Mouse (Mus musculus) thymus, adult 18-20 months (tissue): ENCODE data around the gene Ptprq.

ENCODE experiments used
- DNase-seq, 2 experiments: peaks; one replicate each; pipeline ENCODE4 v3.0.0; 2022; ENCODE audit warnings: mixed read lengths in 2 of 2

Ptprq gene

GRCm38 (mm10) chr10:107485870-107486269 is 234.0 kb downstream of the Ptprq start, which contains the start of gene Myf5:
TSS of gene Myf5 (minus strand) at chr10:107486134.
- DNase-seq = no peak

- DNase-seq = no peak
Measured at GRCm38 (mm10) chr10:107484050-107484449, 235.8 kb downstream of the Ptprq start.

- no peak for DNase-seq
Measured at GRCm38 (mm10) chr10:107473497-107473896, 246.4 kb downstream of the Ptprq start.

GRCm38 (mm10) chr10:107471712-107472111 is 248.1 kb downstream of the Ptprq start:
- no peak for DNase-seq

- no peak for DNase-seq
Measured at GRCm38 (mm10) chr10:107467819-107468218, 252.0 kb downstream of the Ptprq start.
